Mouse (Mus musculus) bone marrow macrophage, adult 2 months (primary cell): ENCODE measurements around the gene Hist1h2bh.

Source experiments
- CTCF ChIP-seq: IDR thresholded peaks from 2 replicates; pipeline ENCODE4 v1.5.1; 2012; ENCODE audit warnings: low read depth, mild to moderate bottlenecking, low read length, moderate library complexity
- POLR2A ChIP-seq: IDR thresholded peaks from 2 replicates; pipeline ENCODE4 v1.6.1; 2012; ENCODE audit warnings: mild to moderate bottlenecking, low read depth, low read length, borderline replicate concordance

- TF ChIP-seq CTCF (no peak), POLR2A (peak; percentile 96)
Observed at GRCm38 (mm10) chr13:23581408-23582218, 38.4 kb upstream of the Hist1h2bh start, which contains the start of gene Hist1h4d.
